Mouse (Mus musculus) embryo, embryonic 10 days (tissue): Measurements from ENCODE around the gene E4f1.

Experiments used
- DNase-seq: peaks from one replicate; pipeline ENCODE4 v3.0.0-alpha.2; 2015; ENCODE audit warnings: low spot score

Gene E4f1

DNA sequence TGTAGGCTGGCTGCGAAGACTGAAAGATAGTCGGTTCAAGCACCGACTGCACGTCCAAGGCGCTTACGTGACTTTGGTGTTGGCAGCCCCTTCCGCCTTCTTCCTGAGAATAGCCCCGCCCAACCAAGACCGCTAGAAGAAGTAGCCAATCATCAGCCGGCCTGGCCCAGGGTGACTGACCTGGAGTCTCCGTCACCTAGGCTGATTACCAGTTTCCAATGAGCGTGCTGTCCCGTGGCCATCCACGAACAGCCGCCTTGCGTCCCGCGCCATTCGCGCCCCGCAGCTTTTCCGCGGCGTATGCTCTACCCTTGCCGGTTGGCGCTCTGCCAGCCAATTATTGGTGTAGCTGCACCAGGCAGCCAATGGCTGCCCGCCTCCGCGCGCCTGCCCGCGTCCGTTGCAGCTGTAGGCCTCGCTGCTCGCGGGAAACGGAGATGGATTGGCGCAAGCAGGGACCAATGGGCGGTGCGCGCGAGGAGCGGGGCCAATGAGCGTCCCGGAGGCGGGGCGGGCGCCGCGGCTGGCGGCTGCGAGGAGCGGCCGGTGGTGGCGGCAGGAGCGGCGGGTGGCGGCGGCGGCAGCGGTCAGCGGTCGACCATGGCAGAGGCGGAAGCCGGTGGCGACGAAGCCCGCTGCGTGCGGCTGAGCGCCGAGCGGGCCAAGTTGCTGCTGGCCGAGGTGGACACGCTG lies at the start of gene E4f1, which contains the start of gene Pgp:
Gene E4f1 (minus strand): TSS at position 404 of the 693 bp plus-strand sequence.
Gene Pgp (plus strand): TSS at position 483 of the 693 bp plus-strand sequence.
- peak; percentile 99 for DNase-seq

DNA sequence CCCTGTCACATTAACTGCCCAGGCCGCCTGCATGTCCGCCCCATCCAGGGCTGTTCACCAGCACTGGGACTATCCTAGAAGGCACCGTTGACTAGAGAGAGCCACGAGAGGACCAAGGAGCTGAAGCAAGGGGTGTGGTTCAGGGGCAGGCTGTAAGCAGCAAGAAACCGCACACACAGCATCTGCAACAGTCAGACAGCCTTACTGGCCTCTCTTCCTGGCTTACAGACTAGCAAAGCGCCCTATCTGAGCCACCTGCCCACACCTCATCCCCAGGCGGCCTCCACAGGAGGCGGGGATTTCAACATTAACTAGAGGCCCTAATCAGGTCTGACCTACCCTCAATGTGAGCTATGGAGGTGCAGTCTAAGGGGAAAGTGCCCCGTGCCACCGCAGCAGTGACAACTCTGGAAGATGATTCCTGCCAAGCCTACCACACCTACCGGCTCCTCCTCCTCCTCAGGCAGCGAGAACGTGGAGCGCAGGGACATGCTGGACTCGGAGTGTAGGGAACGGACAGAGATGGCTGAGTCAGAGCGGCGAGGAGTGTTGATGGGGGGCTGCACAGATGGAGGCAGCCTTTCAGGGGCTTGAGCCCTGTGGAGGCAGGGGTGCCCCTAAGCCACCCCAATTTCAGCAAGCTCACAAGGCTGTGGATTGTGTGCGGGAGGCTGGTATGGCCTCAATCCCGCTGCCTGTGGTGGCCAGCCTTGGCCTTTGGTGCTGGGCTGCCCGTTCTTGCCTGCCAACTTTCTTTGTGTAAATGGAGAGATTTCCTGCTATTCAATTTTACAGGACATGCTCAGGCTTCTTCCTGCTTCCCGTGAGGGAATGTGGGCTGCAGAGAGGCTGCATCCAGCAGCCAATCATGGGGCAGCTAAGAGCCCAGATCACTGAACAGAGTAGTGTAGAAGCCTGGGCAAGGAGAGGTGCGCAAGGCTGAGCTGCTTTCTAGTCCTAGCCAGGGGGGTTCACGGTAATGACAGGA lies 44.5 kb upstream of the E4f1 start:
- DNase-seq, result no peak

DNA sequence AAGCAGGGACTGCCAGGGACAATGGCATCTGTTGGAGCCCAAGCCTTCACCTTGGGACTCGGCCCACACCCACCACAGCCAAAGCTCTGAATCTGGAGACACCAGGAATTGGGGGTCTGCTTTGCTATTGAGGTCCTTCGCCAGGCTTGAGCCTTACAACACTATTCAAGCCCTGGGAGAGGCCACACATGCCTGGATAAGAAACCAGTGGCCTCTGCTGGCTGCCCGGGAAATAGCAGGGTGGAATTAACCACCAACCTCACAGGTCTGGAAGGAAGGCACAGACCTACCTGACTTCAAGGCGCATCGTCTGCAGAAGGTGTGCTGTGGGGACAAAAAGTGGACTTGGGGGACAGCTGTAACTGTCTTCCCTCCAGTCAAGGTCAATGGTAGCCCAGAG lies 43.5 kb upstream of the E4f1 start:
- DNase-seq, result peak; percentile 53

DNA sequence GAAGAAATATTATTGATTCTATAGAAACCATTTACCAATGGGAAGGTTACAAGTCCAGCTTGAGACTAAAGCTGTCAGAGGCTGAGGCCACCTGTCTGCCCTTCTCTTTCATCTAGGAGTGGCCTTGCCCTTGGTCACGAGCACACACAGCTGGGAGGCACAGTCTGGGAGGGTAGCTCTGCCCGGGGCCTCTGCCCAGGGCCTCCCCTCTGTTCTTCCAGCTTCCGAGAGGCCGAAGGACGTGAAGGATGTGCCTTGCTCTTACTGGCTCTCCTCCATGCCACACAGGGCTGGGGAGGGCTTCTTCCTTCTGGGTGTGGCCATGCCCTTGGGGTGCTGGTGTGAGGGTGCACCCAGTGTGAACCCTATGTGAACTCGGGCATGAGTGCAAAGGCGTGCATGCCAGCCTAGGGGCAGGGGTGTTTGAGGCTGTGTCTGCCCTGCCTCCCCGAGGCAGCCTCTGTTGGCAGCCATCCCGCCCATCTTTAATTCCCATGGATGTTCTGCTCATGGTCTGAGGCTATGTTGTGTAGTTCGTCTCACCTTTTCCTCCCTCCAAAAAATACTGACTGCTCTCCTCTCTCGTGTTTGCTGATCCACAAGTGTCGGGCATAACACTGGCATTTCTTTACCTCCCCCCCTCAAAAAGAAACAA lies 37.8 kb upstream of the E4f1 start:
- DNase-seq, result no peak

DNA sequence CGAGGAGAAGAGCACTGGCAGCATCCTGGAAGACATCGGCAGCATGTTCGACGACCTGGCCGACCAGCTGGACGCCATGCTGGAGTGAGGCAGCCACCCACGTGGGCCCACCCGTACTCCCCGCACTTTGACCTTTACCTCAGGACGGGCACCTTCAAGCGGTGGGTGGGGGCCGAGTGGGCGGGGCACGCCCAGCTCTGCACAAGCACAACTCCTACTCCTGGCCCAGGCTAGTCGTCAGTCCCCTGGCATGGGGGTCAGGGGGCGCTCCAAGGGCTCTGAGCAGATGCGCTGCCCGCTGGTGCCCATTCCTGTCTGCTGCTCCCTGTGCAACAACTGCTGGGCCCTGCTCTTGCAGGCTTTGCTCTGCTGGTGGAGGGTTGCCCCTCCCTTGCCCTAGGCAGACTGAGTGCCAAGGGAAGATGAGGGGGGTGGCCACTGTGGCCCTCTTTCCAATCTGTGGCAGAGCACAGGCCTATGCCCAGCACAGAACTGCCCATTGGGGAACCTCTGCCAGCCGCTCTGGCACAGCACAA lies 37.1 kb upstream of the E4f1 start:
- DNase-seq, result no peak

DNA sequence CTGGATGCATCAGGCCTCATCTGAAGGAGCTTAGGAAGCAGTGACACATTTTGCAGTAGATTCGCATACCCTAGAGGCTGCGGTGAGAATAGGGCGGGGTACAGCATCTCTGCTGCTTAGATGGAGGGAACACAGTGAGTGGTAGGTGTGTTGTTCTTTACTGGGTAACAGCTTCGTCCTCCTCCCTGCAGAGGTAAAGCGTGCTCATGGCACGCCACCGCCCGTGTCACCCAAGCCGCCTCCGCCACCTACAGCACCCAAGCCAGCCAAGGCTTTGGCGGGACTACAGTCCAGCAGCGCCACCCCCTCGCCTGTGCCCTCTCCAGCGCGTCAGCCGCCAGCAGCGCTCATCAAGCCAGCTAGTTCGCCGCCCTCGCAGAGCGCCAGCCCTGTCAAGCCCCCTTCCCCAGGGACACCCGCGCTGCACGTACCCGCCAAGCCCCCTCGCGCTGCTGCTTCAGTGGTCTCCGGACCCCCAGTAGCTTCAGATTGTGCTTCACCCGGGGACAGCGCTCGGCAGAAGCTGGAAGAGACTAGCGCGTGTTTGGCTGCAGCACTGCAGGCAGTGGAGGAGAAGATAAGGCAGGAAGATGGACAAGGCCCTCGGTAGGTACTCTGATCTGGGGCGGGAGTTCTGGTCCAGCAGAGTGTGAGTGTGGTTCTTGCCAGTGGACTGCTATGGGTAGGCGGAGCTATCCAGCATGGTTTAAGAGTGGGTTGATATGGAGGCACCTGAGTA lies 36.4 kb upstream of the E4f1 start:
- peak; percentile 20 for DNase-seq

DNA sequence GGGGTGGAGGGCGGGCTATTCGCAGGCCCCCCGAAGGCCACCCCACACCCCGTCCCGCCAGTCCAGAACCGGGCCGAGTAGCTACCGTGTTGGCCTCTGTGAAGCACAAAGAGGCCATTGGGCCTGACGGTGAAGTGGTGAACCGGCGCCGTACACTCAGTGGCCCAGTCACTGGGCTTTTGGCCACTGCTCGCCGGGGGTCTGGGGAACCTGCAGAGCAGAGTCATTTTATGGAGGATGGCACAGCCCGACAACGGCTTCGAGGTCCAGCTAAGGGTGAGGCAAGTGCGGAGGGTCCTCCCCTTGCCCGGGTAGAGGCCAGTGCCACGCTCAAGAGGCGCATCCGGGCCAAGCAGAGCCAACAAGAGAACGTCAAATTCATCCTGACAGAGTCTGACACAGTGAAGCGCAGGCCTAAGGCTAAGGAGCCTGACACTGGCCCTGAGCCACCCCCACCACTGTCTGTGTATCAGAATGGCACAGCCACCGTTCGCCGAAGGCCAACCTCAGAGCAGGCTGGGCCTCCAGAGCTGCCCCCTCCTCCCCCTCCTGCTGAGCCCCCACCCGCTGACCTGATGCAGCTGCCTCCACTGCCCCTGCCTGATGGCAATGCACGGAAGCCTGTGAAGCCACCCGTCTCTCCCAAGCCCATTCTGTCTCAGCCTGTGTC lies 35.3 kb upstream of the E4f1 start:
- DNase-seq, result no peak

DNA sequence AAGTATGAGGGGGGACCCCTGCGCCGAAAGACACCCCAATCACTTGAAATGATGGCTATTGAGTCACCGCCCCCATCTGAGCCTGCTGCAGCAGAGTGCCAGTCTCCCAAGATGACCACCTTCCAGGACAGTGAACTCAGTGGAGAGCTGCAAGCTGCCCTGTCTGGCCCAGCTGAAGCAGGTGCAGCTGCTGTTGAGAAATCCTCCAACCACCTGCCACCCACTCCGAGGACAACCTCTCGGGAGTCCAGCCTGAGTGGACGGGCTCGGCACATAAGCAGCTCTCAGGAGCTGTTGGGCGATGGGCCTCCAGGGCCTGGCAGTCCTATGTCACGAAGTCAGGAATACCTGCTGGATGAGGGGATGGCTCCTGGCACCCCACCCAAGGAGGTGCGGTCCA lies 34.0 kb upstream of the E4f1 start:
- no peak for DNase-seq

DNA sequence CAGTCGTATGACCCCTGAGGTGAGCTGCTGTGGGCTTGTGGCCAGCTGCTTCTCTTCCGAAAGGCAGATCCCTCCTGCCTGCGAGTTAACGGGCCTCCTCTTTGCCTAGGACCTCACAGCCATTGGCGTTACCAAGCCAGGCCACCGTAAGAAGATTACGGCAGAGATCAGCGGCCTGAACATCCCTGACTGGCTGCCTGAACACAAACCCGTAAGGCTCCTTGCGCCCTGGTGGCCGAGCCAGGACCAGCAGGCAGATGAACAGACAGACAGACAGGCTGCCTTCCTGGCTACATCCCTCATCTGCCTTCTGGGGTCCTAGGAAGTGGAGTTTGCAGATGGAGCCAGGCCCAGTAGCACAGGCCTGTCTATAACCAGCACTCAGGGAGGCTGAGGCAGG lies 32.1 kb upstream of the E4f1 start:
- peak; percentile 34 for DNase-seq

DNA sequence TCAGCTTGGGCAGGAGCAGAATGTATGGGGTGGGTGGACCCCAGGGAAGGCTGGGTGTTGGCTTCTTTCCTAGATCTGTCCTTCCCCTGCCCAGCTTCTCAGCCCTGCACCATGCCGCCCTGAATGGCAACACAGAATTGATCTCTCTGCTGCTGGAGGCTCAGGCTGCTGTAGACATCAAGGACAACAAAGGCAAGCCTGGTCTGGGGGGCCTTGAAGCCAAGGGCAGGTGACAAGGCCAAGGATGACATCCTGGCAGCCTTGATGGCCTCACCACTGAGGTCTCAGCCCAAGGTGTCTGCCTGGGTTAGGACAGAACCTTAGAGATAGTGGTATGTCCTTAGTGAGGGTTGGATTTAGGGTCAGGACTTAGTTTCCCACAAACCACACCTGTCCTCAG lies 25.9 kb upstream of the E4f1 start:
- no peak for DNase-seq

DNA sequence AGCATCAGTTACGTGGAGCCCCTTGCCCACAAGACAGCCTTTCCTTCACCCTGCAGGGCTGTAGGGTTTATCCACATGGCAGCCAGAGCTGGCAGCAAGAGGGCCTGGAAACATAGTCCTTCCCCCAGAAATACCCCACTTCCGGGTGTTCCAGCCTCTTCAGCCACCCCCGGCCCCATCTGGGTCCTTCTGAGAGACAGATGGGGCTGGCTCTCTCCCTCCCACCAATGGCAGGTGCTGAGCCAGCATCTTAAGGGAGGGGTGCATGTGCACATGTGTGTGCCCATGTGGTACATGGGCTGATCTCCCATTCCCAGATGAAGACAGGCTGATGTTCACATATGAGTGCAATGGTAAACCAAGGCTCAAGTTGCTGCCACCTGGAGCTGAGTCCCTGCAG lies 25.3 kb upstream of the E4f1 start:
- DNase-seq, result no peak

DNA sequence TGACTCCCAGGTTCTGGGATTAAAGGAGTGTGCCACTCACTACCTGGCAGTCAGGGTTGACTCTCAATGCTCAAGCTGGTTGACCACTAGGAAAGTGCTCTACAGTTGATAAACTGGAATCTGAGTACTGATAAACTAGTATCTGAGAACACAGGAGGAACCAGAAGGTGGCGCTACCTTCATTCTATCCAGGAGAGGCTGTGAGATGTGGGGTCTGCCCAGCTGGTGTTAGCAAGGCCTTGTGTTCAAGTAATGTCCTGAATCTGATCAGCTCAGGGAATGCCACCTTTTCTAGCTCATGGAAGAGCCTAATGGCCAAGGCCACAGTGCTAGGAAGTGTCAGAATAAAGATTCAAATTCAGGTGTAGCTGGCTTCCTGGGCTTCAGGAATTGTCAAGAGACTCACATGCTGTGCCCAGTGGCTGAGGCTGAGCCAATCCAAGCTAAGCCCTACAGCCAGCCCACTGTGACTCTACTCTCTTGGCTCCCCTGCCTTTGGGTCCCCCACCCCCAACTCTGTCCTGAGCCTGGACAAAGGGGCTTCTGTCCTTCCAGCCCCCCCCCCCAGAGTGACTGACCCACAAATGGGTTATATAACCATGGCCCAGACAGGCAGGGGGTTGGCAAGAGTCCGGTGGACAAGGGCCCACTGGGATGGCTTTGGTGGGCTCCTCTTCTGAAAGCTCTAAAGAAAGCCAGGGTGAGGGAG lies 24.7 kb upstream of the E4f1 start:
- DNase-seq, result peak; percentile 82

DNA sequence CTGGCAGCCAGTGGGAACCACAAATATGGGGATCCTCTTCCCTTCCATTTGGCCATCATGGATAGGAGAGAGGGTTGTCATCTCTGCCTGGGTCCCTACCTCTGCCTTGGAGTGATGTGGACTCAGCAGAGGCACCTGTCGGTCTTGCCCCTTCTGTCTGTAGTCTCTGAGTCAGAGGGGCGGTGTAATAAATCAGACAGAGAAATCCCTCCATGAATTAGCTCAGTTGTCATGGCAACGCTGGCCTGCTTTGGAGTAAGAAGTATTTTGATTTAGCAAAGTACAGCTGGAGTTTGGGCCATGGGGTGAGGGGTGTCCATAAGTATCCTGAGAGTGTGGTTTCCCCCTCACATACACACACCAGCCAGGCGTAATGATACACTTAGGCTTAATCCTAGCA lies 20.3 kb upstream of the E4f1 start:
- peak; percentile 42 for DNase-seq

DNA sequence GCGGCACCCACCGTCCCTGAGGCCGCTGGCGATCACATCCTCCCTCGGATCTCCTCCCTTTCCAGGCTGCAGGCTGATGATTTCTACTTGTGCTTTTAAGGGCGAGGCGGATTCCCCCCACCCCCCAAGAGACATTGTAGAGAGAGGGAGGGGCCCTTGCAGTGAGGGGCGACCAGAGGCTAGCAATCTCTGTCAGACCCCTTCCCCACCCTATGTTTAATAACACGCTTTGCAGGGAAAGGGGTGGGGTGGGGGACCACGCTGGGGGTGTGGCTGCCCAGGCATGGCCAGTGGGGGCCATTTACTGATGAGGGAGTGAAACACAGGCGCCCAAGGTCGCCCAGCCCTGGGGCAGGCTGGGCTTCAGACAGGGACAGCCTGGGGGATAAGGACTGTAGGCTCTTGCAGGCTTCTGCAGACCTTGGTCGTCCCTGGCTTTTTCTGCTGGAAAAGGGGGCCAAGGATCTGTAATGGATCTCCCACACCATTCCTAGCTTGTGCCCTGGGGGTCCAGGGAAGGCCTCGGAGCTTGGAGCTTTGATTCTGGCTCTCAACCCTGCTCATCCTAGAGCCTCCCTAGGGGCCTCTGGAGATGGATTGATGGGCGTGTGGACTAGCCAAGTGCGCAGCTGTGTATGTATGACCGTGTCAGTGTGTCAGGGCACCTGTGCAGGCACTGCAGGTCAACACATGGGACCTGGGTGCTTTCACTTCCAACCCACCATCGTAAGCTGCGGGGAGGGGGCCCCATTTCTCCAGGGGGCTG lies 19.3 kb upstream of the E4f1 start:
- DNase-seq, result no peak

DNA sequence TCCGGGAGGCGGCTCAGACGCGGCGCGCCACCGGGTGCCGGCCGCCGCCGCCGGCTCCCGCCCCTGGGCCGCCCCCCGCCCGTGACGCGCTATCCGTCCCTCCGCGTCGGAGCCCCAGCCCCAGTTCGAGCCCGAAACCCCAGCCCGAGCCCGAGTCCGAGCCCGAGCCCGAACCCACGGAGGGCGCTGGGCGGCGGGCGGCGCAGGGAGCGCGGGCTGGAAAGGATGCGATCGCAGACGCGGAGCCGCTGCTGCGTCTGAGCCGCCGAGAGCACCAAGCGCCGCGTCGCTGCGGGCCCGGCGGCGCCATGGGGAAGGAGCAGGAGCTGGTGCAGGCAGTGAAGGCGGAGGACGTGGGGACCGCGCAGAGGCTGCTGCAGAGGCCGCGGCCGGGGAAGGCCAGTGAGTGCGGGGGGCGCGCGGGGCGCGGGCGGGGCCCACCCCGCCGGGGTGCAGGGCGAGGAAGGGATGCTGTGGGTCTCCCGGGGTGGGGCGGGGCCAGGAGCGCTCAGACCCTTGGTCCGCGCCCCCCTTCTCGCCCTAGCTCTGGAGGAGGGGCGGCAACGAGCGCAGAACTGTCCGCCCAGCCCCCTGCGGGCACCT lies 18.6 kb upstream of the E4f1 start:
- peak; percentile 51 for DNase-seq

DNA sequence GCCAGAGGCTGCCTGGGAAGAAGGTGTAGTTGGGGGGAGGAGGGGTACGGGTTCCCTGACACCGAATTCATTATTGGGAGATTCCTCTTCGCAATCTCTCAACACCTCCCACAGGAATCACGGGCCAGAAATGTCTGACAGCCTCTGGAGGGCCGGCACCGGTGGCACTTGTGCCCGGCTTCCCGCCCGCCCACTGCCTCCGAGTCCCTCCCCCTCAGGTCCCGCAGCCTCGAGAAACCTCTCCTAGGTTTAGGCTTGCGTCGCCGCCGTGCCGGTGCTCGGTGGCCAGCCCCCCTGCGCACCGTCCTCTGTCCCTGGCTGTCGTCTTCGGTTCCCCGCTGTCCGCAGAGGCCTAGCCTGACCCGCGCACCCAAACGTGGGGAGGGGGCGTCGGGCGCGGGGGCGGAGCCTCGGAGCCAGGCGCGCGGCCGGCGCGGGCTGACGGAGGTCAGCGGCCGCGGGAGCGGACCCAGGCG lies 18.1 kb upstream of the E4f1 start, which contains the start of gene Caskin1:
Gene Caskin1 (plus strand): TSS at position 416 of the 476 bp plus-strand sequence.
- peak; percentile 49 for DNase-seq

DNA sequence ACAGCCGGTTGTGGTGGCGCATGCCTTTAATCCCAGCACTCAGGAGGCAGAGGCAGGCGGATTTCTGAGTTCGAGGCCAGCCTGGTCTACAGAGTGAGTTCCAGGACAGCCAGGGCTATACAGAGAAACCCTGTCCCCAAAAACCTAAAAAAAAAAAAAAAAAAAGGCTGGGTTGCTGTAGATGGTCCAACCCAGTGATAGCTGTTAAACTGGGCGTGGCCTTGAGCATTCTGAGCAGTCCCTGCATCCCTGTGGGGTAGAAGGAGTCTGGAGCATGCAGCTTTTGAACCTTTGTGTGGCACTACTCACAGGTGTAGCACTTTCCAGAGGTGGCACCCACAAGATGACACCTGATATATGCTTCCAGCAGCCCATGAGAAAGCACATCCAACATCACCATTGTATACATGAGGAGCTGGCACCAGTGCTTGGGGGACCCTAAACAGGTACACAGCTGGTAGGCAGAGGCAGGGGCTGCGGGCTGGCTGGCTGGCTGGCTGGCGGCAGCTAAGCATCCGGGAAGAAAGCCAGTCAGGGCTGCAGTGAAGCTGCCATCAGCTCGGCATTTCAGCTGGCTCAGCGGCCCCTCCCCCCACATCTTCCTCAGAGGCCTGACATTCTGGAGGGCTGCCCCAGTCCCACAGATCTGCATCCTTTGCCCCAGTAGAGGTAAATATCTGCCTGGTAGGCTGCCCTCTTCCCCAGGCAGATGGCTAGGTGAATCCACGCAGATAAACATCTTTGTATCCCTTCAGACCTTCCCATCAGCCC lies 15.2 kb upstream of the E4f1 start:
- peak; percentile 52 for DNase-seq

DNA sequence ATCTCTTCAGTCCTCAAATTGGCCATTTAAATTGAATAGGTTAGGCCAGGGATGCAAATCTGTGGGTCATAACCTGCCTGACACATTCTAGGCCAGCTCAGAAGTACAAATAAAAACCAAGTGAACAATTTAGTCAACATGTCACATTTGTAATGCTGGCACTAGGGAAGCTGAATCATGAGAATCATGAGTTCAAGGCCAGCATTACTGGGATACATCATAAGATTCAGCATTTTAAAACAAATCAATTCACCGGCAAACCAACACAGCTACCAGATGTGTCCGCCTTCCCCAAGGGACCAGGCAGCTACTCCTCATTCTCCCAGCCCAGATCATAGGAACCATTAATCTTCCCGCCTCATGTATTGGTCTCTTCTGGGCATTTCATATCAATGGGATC lies 13.4 kb upstream of the E4f1 start:
- DNase-seq, result no peak
